Mouse (Mus musculus) urinary bladder, postnatal 10 days (tissue): ENCODE data around the gene Dennd1a.

Experiments
- DNase-seq: peaks from one replicate; pipeline ENCODE4 v3.0.0; 2022; ENCODE audit warnings: low spot score

Dennd1a gene

DNA sequence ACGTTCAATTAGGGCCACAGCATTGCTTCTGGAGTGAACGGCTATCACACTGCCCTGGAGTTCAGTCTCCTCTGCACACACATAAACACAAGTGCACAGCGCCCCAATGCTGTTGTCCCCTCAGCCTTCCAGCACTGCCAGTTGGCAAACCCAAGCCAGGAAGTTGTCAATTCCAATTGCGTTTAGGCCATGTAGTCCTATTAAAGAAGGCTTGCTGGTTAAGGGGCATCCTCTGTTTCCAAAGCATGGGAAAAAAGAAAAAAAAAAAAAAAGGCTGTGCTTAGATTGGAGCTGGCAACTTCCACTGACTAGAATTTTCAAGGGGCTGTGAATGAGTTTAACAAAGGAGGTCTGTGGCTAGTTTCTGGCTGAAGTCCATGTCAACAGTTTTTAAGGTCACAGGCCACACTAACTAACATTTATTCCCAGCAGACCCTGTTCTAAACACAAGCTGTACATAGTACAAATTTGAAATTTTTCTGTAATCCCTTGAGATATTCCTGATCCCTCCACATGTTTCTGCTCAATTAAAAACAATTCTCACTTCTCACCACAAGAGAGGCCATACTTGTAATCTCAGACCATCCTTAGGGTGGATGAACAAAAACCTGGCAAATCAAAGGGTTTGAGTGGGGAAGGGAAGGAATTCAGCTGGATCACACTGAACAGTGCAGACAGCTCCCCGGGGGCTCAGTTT lies 175.4 kb downstream of the Dennd1a start:
- DNase-seq, result no peak

- no peak for DNase-seq
Observed at GRCm38 (mm10) chr2:38108586-38108985, 178.6 kb downstream of the Dennd1a start.

DNA sequence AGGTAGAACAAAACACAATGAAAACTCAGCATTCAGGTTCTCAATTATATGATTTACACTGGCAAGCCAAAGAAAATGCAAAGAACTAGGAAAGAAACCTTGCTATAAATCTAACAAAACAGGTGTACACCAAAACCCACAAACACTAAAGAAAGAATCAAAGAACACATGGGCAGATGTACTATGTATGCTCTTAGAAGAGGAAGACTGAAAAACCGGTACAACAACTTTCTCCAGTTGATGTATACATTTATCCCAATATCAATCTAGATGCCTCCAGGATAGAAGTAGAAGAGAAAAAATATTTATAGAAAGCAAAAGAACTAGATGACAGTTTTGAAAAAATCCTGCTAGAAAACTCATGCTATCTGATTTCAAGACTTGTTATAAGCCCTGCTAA lies 184.5 kb downstream of the Dennd1a start:
- no peak for DNase-seq

GRCm38 (mm10) chr2:38100289-38100688 lies 186.9 kb downstream of the Dennd1a start:
- DNase-seq, result no peak

DNA sequence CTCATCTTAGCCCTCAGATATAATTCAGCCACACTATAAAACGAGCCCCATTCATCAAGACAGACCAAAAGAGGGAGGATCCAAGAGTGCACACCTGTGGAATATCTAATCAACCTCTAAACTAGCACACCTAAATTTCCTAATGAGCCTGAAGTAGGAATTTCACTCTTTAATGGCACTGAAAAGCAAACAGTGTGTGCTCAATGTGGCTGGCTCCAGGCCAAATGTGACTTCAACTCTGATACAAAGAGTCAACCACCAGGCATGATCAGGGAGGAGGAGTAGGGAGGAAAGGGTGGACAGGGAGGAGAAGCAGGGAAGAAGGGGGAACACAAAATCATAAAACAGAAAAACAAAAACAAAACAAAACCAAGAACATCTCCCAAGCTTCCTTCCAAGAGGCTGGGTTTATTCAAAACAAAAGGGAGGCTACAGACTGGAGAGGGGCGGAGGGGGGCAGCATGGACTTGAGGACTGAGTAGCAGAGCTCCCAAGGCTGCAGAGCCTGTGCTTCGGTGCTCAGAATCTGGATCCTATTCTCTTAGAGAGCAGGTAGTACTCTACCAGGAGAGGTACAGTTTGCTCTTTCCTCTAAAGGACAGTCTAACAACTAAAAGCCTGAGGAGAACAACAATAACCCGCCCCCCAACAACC lies 187.9 kb downstream of the Dennd1a start:
- no peak for DNase-seq

GRCm38 (mm10) chr2:38097469-38097868 lies 189.7 kb downstream of the Dennd1a start:
- no peak for DNase-seq

GRCm38 (mm10) chr2:38096328-38096727 lies 190.9 kb downstream of the Dennd1a start:
- no peak for DNase-seq

GRCm38 (mm10) chr2:38094380-38095163 lies 192.6 kb downstream of the Dennd1a start:
- no peak for DNase-seq

DNA sequence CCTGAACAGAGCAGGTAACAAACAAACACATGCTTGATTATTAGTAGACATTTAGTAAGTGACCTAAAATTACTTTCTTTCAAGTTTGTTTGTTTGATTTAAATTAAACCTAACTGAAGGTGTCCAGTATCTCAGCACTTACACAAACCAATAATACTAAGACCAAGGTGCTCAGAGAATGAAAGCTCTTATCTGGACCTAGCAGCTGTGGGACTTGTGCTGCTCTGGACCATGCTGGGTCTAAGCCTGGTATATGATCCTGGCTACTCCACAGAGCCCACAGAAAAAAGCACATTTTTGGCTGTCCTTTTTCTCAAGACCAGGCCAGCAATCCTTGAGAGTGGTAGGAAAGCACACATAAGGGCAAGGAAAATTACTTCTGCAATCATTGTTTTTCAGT lies 193.2 kb downstream of the Dennd1a start:
- DNase-seq, result no peak

- no peak for DNase-seq
Observed at GRCm38 (mm10) chr2:38093242-38093641, 193.9 kb downstream of the Dennd1a start.

DNA sequence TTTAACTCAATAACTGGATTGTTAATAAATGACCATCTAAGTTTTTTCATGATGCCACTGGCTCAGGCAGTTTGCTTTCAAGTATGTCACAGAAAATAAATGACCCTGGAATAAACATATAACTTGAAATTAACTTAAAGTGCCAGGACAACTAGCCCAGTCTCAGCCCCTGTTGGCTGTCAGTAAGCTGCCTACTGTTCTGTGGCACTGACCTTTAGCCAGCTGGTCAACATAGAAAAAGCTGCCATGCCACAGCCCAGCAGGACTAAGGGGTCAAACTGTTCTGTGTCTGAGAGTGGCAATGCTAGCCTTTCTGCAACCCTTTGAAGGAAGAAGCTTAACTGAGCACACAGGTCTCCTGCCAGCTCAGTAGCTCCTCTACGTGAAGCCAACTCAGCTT lies 198.8 kb downstream of the Dennd1a start:
- DNase-seq, result no peak

GRCm38 (mm10) chr2:38085058-38085457 lies 202.1 kb downstream of the Dennd1a start:
- no peak for DNase-seq

GRCm38 (mm10) chr2:38083251-38083650 lies 203.9 kb downstream of the Dennd1a start:
- DNase-seq, result no peak

DNA sequence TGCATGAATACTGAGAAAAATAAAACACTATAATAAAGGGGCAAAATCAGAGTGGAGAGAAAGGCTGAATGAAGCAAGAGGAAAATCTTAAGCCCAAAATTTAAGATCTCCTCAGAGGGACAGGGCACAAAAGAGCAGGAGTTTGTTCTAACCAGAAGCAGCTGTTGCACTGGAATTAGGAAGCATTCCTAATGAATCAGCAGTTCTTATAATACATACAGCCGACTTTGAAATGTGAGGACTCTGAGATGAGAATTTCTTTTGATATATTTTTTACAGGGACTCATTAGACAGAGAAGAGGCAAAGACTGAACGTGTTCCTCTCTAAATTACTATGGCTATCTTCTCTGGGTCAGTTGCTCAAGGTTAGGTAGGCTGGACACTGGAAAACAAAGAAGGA lies 212.7 kb downstream of the Dennd1a start:
- no peak for DNase-seq

DNA sequence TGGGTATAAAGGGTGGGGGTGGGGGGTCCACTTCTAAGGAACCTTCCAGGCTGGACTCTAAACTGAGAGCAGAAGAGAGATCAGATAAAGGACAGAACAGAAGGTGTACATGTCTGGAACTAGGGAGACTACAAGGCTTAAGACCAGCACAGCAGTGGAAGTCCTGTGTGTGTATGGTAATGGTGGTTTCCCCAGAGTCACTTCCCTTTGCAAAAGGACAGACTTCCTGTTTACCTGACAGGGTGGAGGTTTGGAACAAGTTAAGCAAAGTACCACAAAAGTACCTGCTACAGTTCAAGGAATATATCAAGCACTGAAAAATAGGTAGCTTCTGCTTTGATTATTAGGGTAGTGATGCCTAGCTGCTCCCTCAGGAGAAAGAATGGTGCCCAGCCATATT lies 215.1 kb downstream of the Dennd1a start:
- DNase-seq, result no peak

GRCm38 (mm10) chr2:38068171-38068572 lies 219.0 kb downstream of the Dennd1a start:
- no peak for DNase-seq

DNA sequence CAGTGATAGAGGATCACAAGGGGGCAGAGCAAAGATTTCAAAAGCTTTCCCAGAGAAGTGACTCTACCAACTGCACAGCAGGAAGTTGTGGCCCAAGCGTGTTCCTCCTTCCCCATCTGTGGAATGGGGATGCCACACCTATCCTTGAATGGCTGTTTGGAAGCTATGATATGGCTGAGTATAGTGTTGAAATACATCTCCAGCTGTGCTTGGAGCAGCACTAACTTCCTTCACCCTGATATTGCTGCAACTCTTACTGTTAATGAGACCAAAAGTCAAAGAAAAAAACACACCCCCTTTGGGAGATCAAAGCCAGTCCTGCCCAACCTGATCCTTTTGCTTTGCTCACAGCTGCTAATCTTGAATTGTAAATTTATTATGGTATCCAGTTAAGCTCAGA lies 221.3 kb downstream of the Dennd1a start:
- DNase-seq, result no peak

- DNase-seq, result no peak
Observed at GRCm38 (mm10) chr2:38064266-38064665, 222.9 kb downstream of the Dennd1a start.

GRCm38 (mm10) chr2:38062156-38062555 lies 225.0 kb downstream of the Dennd1a start:
- DNase-seq, result no peak

- no peak for DNase-seq
Observed at GRCm38 (mm10) chr2:38061474-38061873, 225.7 kb downstream of the Dennd1a start.

DNA sequence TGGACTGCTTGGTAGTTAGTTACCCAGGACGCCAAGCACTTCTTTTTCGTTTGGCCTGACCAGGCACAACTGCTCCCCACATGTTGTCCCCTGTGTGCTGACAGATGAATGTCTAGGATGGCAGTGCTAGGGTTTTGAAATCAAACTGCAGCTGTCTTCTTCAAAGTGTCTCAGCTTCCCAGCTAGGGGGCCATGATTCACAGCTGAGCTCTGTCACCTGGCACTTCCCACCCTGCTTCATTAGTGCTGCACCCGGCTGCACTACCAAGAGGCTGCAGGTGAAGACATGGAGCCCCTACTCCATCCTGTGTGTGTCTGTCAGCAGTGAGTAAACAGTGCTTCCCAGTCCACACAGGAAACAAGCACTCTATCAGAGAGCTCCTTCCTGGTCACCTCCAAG lies 234.8 kb downstream of the Dennd1a start:
- DNase-seq, result no peak

- no peak for DNase-seq
Observed at GRCm38 (mm10) chr2:38051485-38052085, 235.6 kb downstream of the Dennd1a start.

DNA sequence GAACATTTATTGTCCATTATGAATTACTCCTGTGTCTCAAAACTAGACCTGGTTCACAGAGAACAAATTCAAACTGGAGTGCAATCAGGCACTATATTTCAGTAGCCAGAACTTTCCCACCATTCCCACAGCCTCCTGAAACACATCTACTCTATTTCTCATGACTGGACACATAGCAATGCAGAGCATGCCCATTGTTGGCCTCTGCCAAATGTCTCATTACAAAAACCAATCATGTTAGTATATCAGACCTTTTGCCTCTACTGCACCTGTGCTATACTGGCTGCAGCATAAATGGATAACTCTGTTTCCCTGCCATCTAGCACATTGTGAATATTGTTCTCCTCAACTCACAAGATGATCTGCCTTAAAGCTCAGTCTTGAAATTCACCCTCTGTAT lies 238.2 kb downstream of the Dennd1a start:
- no peak for DNase-seq
